Mouse (Mus musculus) cerebellum, adult 11-12 months (tissue): Measurements from ENCODE around the gene Mrps23.

Source experiments
- DNase-seq: peaks from one replicate; pipeline ENCODE4 v3.0.0; 2022

Mrps23 gene

DNA sequence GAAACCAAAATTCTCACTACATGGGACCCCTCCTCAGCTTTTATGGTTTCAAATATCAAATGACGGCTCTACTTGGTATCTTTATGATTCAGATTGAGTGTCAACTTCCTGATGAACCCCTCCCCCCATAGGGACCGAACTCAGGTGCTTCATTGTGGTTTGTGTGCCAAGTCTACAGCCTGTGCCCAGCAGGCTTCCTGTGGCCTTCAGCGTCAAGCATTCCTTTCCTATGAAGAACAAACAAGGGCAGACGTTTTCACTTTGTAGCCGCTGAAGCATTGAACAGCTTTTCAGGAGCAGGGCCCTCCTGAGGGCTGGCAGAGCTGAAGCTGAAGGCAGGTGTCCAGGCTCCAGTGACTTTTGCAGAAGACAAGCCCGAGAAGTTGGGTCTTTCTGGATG is 9.6 kb downstream of the Mrps23 start:
- peak; percentile 6 for DNase-seq

DNA sequence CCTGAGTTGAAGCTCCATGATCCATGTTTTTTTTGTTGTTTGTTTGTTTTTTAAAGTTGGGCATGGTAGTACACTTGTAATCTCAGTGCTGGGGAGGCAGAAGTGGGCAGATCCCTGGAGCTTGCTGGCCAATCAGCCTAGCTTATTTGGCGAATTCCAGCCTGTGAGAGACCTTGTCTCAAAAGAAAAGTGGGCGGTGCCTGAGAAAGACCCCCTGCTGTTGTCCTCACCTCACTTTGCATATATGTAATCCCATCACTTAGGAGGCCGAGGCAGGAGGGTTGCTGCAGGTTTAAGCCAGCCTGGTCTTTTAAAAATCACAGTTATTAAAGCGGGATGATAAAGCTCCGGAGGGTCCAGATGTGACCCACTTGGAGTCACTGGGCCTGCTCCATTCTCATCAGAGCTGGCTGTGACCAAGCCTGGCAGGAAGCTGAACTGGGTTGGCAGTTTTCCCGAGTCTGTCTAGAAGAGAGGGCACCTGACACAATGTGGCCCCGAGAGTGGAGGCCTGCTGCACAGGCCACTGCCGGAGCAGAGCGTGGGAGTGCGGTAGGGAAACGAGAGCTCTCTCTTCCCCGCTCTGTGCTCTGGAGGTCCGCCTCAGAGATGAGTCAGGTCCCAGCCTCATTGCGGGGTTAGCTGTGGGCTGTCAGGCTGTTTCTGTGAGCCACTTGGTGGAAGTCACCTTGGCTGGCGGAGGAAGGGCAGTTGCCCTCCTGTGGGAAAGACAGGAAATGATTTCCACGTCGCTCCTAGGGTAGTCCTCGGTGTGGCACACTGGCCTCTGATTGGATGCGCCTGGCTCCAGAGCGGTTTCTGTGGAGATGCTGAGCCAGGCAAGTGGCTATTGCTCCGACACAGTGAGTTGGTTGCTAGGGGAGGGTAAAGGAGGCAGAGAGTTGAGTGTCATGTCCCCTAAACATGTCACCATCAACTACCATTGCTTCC is 11.0 kb downstream of the Mrps23 start:
- DNase-seq = peak; percentile 89

DNA sequence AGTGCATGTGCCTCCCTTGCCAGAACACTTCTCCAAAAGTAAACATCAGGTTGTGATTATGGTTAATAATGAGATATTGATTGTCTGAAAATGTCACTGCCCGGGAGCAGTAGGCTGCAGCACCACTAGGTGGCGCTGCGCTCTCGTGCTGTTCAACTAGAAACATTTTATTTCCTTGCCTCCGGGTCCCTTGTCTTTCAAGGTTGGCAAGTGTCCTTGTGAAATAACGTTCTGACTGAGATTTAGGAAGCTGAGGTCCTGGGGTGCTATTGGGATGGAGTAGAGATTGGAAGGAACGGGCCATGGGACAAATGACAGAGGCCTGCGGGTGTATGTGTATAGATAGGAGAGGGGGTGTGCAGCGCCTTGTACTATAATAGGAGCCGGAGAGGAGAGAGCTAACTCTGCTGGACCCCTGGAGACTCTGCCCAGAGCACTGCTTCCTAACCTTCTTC is 12.1 kb downstream of the Mrps23 start:
- DNase-seq = peak; percentile 77

DNA sequence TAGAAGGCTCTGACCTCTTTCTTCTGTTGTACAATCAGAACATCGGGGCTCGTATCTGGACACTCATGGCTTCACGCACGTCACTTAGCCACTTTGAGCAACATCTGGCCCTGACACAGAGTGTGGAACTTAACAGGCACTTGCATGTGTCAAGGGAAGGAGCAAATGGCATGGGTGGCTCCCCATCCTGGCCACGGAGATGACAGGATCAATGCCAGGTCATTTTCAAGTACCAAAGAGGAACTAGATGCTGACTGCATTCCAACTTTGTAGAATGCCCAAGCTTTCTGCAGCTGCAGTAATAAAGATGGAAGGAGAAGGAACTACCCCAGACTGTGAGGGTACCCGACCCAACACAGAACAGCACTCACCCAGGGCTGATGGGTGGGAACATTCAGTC is 14.0 kb downstream of the Mrps23 start:
- DNase-seq = no peak

DNA sequence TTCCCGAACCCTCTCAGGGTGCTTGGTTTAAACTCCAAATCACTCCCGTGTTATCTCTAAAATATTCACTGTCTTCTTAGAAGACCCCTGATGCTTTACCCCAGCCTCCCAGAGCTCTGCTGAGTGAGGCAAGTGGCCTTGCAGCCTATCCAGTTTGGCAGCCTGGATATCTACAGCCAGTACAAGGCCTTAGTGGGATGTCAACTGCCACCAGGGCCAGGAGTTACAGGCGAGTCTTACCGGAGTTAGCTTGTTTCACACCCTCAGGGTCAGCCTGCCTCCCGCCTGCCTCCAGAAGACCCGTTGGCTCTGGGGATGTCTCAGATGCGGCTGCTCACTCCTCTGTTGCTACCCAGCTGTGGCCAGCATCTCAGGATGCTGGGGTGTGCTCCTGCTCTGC is 14.4 kb downstream of the Mrps23 start:
- no peak for DNase-seq

DNA sequence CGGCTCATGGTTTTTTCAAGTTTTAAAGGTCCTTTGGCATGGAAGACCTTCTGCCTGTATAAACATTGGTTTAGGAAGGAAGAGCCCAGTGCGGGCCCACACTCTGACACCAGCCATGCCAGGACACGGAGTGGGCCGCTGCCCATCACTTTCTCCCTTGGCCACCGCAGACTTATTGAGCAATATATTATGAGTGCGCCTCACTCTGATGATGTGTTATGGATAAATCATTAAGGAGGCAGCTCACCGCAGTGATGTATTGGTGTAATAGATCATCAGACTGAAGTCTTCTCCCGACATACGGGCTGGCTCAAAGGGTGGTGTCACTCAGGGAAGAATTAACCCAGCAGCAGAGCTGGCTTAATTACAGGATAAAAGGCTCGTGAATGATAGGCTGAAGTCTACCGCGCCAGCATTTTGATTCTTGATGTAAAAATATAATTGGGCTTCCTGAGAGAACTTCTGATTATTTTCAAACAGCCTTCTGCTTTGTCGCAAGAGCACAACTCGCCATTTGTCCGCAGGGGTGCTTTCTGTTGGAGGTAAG is 17.8 kb downstream of the Mrps23 start:
- no peak for DNase-seq

DNA sequence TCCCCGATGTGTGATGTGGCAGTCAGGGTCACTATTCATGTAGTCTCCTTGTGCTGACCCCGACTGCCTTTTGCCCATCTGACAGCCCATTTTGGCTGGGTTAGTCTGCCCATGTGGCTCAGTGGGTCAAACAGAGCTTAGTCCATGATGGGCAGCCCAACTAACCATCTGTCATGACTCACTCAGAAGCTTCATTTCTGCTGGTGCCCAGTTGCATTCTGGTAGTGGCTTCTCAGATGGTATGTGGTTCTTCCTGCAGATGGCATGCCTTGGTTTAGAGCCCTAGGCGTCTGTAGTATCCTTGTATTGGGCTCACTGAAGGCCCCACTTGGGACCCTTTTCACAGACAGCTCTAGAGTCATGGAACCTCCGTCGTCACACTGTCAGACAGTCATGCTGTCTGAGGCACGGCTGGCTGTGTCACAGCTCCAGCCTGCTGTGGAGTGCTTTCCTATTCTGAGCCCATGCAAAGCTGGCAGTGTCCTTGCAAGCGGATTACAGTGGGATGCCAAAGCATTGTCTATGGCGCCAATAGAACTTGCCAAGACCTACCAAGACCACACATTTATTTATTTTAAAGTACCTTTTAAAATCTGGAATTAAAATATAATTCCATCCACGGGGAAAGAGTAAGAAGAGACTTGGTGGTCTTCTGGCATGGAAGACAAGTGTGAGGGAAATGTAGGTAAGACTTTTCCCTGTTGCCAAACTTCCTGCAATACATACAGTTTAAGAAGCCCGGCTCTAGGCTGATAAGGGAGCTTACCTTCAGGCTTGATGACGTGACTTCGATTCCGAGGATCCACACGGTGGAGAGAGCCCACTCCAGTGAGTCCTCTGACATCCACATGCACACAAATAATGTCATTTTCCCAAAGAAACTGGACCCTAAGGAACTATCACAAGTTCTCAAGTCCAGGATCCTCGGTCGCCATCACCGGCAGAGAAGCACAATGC is 23.1 kb downstream of the Mrps23 start:
- DNase-seq = no peak

DNA sequence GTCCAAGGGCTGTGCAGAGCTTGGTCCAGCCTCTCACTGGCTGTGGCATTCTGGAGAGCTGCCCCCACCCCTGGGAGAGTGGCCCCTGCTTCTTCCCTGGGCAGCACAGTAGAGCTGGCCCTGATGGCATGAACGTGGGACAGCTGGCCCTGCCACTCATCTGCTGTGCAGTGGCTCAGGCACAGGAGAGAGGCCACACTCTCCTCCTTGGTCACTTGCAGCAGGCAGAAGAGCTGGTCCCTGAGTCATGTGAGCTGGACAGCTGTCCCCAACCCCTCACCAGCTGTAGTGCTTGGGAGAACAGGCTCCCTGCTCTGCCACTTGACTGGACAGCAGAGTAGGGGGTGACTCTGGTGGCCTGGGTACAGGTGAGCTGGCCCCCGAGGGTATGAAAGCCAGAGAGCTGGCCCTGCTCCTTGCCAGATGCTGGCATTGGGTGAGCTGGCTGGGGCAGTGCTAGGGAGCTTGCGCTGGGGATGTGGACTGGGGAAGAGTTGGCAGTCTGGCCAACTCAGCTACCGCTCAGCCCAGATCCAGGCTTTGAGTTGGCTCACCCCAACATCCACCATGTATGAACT is 27.1 kb downstream of the Mrps23 start:
- DNase-seq = no peak

DNA sequence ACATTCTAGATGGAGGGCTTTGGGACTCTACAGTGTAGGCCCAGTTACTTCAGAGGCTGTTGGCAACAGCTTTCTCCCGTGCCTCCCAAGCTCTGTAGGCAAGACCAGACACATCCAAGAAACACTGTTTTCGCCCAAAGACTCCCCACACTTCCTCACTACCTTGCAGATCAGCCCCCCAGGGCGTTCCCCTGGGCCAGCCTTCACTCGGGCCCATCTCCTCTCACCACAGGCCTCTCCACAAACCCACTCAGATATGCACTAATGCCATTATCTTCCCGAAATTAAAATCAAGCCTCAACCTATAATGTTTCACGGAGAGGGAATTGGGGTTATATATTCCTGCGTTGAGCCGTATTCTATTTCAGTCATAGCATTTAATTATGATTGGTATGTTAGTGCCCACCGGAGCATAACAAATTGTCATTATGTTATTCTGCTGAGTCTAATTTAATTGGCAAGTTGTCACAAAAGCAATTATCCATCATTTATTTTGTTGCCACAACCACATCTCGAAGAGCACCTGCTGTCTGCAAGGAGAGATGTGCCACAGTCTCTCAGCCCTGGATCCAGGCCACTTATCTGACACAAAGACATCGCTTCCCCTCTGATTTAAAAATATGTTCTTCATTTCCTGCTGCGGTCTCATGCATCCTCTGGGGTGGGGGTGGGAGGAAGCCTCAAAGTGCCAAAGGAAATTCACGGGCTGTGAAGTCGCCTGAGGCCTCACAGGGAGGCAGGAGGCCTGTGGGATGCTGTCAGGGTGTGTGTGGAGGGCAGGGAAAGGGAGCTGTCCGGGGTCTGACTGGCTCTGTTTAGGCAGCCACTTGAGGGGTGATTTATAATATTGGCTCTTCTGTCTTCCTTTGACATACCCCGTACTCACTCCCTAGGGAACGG is 29.6 kb downstream of the Mrps23 start:
- DNase-seq = no peak

DNA sequence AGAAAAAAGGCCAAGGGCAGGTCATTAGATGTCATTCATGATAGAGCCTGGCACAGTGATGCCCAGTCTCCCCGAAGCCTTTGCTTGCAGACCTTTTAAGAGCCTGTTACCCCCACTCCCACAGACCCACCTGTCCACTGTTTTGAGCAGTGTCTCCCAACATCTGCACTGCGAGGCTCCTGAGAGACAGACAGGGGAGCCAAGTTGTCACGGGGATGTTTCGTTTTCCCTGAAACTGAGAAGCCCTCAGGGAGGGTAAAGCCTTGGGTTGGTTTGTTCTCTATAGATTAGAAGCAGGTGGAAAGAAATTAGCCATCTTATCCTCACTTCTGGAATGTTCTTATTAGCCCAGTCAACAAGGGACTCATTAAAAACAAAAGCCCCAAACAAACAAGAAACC is 30.6 kb downstream of the Mrps23 start:
- DNase-seq = no peak

DNA sequence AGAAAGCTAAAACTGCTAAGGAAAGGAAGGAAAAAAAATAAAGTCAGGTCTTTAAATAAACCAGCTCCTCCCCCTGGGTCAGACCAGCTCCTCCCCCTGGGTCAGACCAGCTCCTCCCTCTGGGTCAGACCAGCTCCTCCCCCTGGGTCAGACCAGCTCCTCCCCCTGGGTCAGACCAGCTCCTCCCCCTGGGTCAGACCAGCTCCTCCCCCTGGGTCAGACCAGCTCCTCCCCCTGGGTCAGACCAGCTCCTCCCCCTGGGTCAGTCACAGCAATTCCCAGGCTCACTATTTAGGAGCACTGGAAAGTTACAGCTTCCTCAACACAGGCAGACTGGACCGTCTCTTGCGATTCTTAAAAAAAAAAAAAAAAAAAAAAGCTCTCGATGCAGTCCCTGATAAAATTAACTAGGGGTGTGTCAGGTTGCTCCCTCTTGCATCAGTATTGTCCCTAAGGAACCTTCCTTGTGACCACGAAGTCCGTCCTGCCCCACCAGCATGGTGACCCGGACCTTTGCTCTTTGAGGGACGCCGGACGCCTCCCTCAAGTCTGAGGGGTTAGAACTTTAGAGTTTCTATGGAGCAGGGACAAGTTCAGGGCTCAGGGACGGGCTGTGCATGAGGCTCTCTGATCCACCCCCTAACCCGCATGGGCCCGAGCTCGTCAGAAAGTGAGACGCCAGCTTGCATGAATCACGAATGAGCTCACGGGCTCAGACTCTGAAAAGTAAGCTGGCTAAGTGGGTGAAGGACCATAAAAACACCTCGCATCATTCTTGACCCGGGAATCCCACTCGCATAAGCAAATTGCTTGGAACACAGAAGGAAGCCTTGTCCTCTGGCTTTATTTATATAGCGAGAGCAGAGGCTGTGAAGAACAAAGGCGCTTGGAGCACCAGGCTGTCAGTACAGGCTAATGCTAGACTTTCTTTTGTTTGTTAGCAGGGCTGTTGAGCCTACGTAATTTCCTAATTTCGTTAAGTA is 31.3 kb downstream of the Mrps23 start:
- DNase-seq = no peak

DNA sequence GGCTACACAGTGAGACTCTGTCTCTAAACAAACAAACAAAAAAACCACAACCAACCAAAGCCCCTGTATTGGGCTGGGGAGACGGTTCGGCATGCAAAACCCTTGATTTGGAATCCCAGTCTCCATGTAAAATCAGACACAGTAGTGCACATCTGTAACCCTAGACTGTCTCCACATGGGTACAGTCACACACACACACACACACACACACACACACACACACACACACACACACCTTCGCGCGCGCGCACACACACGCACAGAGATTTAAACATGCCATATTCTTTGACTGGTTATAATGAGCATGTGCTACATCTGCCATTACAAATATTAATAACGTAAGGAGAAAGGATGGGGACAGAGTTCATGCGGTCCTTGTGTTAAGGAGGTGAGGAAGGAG is 36.1 kb downstream of the Mrps23 start:
- no peak for DNase-seq

DNA sequence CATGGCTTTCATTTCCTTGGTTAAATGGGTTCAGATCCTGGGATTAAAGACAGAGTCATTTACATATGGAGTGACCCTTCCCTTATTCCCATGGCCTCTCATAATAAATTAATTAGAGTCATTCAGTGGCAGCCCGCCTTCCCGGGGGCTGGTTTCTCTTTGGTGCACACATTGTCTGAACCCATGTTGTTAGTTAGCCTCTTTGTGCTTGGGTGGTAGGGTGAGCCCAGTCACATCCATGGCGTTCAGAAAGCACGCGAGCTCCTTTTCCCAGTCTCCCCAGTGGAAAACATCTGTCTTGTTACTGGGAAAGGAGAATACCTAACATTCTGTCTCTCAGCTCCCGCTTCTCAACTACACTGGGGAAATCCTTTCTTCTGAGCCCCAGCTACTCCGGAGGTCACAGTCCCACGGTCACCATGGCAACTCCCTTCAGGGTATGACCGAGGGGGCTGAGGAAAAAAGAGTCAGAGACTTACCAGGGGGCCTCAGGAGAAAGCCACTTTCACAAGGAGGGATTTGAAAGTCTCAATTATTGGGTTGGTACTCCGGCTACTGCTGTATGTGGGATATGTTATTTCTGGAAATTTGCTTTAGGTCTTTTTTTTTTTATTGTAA is 36.7 kb downstream of the Mrps23 start:
- DNase-seq = no peak

DNA sequence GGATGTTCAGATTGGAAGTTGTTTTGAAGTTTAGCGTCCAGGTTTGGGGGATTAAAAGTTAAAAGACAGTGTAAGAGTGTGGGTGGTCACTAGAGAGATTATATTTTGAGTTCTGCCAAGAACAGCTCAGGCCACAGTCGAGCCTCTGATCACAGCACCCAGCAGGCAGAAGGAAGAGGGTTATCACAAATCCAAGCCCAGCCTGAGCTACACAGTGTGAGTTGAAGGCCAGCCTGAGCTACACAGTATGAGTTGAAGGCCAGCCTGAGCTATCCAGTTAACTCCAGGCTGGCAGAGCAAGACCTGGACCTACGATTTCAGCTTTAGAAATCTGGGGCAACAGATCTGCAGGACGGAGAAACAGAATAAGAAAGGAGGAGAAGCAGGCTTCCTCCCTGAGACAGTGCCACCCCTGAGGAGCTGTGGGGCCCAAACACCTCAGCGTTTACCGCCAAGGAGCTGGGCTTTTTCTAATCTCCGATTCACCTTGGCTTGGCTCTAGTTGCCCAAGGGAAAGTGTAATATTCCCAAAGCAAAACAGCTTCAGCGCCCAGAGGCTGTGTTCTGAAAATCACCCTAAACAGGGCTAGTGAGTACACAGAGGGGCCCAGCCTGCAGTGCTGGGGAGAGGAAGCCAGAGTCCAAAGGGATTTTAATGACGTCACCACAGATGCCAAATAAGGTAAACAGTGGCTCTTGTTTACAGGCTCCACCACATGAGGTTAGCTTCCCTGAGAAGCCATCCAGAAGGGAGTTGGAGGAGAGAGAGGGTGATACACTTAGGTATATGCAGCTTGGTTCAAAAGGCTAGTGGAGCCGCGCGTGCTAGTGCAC is 37.5 kb downstream of the Mrps23 start:
- no peak for DNase-seq

DNA sequence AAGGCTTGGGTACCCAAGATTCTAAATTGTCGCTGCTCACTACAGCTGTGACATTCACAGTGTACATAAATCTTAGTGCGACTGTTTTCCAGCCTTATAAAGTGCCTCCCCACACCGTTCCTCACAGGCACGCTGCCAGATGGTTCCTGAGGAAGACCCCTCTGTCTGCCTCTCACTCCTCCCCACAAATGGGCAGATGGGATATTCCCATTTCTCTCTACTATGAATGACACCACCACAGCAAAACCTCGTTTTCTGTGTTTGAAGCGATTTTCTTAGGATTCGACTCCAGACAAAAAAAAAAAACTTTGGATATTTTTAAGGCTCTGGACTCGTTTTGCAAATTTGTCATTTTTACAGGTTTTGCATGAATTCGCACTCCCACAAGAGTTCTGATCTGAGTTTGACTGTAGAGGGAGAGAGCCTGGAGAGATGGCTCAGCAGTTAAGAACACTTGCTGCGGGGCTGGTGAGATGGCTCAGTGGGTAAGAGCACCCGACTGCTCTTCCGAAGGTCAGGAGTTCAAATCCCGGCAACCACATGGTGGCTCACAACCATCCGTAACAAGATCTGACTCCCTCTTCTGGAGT is 41.5 kb downstream of the Mrps23 start:
- no peak for DNase-seq

DNA sequence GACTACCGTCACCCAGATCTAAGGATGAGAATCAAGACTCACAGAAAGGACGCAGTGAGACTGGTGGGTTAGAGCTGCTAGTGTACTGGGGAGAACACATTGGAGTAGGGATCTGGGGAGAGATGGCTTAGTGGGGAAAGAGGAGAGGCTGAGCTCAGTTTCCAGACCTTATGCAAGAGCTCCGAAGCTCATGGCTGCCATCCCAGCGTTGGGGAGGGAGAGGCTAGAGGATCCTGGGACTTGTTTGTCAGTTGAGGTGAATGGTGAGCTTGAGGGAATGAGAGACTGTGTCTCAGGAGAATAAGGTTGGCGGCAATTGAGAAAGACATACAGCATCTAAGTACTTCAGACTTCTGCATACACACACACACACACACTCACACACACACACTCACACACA is 44.4 kb downstream of the Mrps23 start:
- no peak for DNase-seq

DNA sequence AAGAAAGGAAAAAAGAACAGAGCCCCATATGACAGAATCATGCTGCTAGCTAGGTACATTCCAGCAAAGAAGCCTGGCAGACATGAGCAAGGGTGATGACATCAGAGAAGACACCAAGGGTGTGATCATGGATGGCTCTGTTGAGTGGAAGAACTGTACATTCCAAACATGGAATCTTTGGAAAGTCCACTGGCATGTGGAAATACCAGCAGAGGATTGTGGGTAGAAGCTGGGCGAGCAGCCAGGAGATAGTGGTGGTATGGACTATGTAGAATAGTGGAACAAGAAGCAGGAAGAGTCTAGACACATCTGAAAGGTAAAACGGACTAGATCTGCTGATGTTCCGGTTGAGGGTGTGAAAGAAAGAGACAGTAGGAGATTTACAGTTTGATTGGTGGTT is 46.4 kb downstream of the Mrps23 start:
- DNase-seq = no peak

DNA sequence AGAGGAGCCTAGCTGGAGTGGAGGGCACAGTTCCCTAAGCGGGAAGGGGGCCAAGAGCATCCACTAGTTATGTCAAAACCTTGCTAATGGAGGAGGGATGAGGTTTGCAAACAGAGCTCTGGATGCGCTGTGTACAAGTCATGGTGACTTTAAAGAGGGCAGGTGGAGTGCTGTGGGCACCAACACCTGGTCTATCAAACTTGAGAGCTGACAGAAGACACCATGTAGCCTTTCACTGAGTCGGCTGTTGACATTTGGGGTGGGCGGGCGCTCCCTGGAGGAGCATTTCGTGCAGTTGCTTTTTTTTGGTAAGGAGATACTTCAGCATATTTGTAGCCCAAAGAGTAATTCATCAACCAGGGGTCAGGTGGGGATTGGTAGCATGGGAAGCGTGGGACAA is 47.1 kb downstream of the Mrps23 start:
- DNase-seq = no peak
